ENCODE assay signal across 17 mouse cellular contexts in genomic region chr7:24504868-24505267, GRCm38 (mm10). TPM values are rescaled to one million over a fixed set of nuclear protein-coding genes. Genes with fewer than 3 reads are reported as not detected.
DNase-seq lines count a peak whose midpoint lies in the region; ATAC-seq lines count a peak whose summit lies in the region.
"Had no signal": no experiment of that assay in that cellular context is flagged by ENCODE, and none has a peak within 500 bp of the region (broad histone marks: within the 10 kb centered on the region; RNA-seq: fewer than 3 reads in every experiment).

No protein-coding gene starts in this region.

- no peak for DNase-seq in heart, postnatal 14 days
- no peak for DNase-seq in urinary bladder, postnatal 4 days (ENCODE audit: low spot score in 2 of 2)
- DNase-seq in left cerebral cortex, adult 11 months (ENCODE audit: low spot score) = no peak
- no peak for DNase-seq in c-Kit-positive CD71-positive TER-119-positive erythroid progenitor cells, embryonic 14.5 days (ENCODE audit: low spot score)
- DNase-seq: kidney, adult 18-20 months; layer of hippocampus, adult 9-11 months; lung, adult 18-20 months had no signal

- WGBS in heart, embryonic 16.5 days = 28% methylated on average over 4 of the region's 4 CpGs
- WGBS in embryonic facial prominence, embryonic 15.5 days = 27% methylated on average over 4 of the region's 4 CpGs
- WGBS in hindbrain, embryonic 13.5 days = 16% methylated on average over 4 of the region's 4 CpGs
- WGBS in midbrain, embryonic 15.5 days = 26% methylated on average over 4 of the region's 4 CpGs

- H3K27me3 ChIP-seq in heart, embryonic 16.5 days (ENCODE audit: control insufficient read depth, insufficient read depth, low read length) = peaks cover 35% of the 10 kb centered on the region
- peaks cover 16% of the 10 kb centered on the region for H3K27me3 ChIP-seq in embryonic facial prominence, embryonic 15.5 days
- no peaks in the 10 kb centered on the region for H3K27me3 ChIP-seq in hindbrain, embryonic 13.5 days
- no peaks in the 10 kb centered on the region for H3K27me3 ChIP-seq in midbrain, embryonic 15.5 days (replicated peaks)

- H3K4me1 ChIP-seq in heart, embryonic 16.5 days (ENCODE audit: control insufficient read depth, insufficient read depth, low read length) = peaks cover 35% of the 10 kb centered on the region
- peaks cover 49% of the 10 kb centered on the region for H3K4me1 ChIP-seq in embryonic facial prominence, embryonic 15.5 days
- H3K4me1 ChIP-seq in hindbrain, embryonic 13.5 days (replicated peaks) = peaks cover 54% of the 10 kb centered on the region
- H3K4me1 ChIP-seq in midbrain, embryonic 15.5 days = peaks cover 45% of the 10 kb centered on the region

- intact Hi-C loops in heart, postnatal 14 days (cut with DNase I) = loop anchor here (5.0 kb wide), 1 partner anchor 33 kb away; no protein-coding TSS in a partner anchor

- H3K27ac ChIP-seq in heart, embryonic 16.5 days (ENCODE audit: low read length) = peak overlapping the region; percentile 99
- H3K27ac ChIP-seq in embryonic facial prominence, embryonic 15.5 days (replicated peaks) = no peak overlapping the region
- peak overlapping the region; percentile 100 for H3K27ac ChIP-seq in hindbrain, embryonic 13.5 days
- H3K27ac ChIP-seq in midbrain, embryonic 15.5 days = peak overlapping the region; percentile 97

- peak overlapping the region; percentile 10; the same call in 1 of the 2 replicates for H3K9ac ChIP-seq in heart, embryonic 16.5 days (ENCODE audit: low read length)
- H3K9ac ChIP-seq in embryonic facial prominence, embryonic 15.5 days = no peak overlapping the region
- peak overlapping the region; percentile 51; the same call in 1 of the 2 replicates for H3K9ac ChIP-seq in hindbrain, embryonic 13.5 days
- no peak overlapping the region for H3K9ac ChIP-seq in midbrain, embryonic 15.5 days
- H3K9ac ChIP-seq: embryonic facial prominence, embryonic 12.5 days; heart, embryonic 12.5 days had no signal

- no peak for ATAC-seq in heart, embryonic 16.5 days (replicated peaks; ENCODE audit: extremely low read depth, insufficient read depth, low FRiP score)
- no peak for ATAC-seq in embryonic facial prominence, embryonic 15.5 days (ENCODE audit: insufficient number of reproducible peaks, low FRiP score, low TSS enrichment, low read depth)
- no peak for ATAC-seq in hindbrain, embryonic 13.5 days (ENCODE audit: low FRiP score)
- ATAC-seq in midbrain, embryonic 15.5 days (replicated peaks) = no peak

- H3K4me2 ChIP-seq in heart, embryonic 16.5 days (ENCODE audit: low read depth, low read length) = no peak overlapping the region
- 0 out of 2 replicates have a peak overlapping the region, but pooled peaks have one; percentile 25 for H3K4me2 ChIP-seq in embryonic facial prominence, embryonic 15.5 days (replicated peaks)
- H3K4me2 ChIP-seq in hindbrain, embryonic 13.5 days = no peak overlapping the region; the same call in 1 of the 2 replicates
- no peak overlapping the region for H3K4me2 ChIP-seq in midbrain, embryonic 15.5 days

- H3K4me3 ChIP-seq in heart, embryonic 16.5 days (ENCODE audit: low read length) = no peak overlapping the region
- no peak overlapping the region for H3K4me3 ChIP-seq in embryonic facial prominence, embryonic 15.5 days (replicated peaks)
- H3K4me3 ChIP-seq in hindbrain, embryonic 13.5 days = no peak overlapping the region
- H3K4me3 ChIP-seq in midbrain, embryonic 15.5 days = no peak overlapping the region
- H3K4me3 ChIP-seq: embryonic facial prominence, embryonic 12.5 days; heart, embryonic 12.5 days had no signal

- peaks cover 6% of the 10 kb centered on the region for H3K9me3 ChIP-seq in heart, embryonic 16.5 days (replicated peaks; ENCODE audit: control insufficient read depth, low read length)
- no peaks in the 10 kb centered on the region for H3K9me3 ChIP-seq in embryonic facial prominence, embryonic 15.5 days (replicated peaks)
- no peaks in the 10 kb centered on the region for H3K9me3 ChIP-seq in hindbrain, embryonic 13.5 days
- H3K9me3 ChIP-seq in midbrain, embryonic 15.5 days = no peaks in the 10 kb centered on the region

- no peaks in the 10 kb centered on the region for H3K36me3 ChIP-seq in heart, embryonic 16.5 days (ENCODE audit: control insufficient read depth, insufficient read depth)
- no peaks in the 10 kb centered on the region for H3K36me3 ChIP-seq in embryonic facial prominence, embryonic 15.5 days
- H3K36me3 ChIP-seq in hindbrain, embryonic 13.5 days = peaks cover 39% of the 10 kb centered on the region
- H3K36me3 ChIP-seq in midbrain, embryonic 15.5 days (replicated peaks) = peaks cover 22% of the 10 kb centered on the region
- H3K36me3 ChIP-seq: heart, embryonic 12.5 days had no signal

RNA-seq across cellular contexts. Expression of gene Zfp428, which starts 1.9 kb away (rescaled TPM):
- polyA plus RNA-seq in heart, embryonic 16.5 days (2015; fragmentation: Nextera tagmentation; extraction: Ambion mirVana) = 40.9 and 43.0 TPM in 2 replicates
- 10 to 100 TPM; 13.8 to 14.7 TPM for total RNA-seq in heart, postnatal 14 days (2021)
- polyA plus RNA-seq in embryonic facial prominence, embryonic 15.5 days (2015; fragmentation: Nextera tagmentation; extraction: Ambion mirVana) = 65.9 and 69.2 TPM in 2 replicates
- 259 and 270 TPM in 2 replicates for polyA plus RNA-seq in hindbrain, embryonic 13.5 days (2015; fragmentation: Nextera tagmentation; extraction: Ambion mirVana)
- 336 and 344 TPM in 2 replicates for polyA plus RNA-seq in midbrain, embryonic 15.5 days (2015; fragmentation: Nextera tagmentation; extraction: Ambion mirVana)

RNA-seq across cellular contexts. Expression of gene AC161166.1, which starts 7.4 kb away (rescaled TPM):
- 0.26 and 0.35 TPM in 2 replicates for polyA plus RNA-seq in heart, embryonic 16.5 days (2015; fragmentation: Nextera tagmentation; extraction: Ambion mirVana)
- total RNA-seq in heart, postnatal 14 days (2021) = not detected
- 0.62 and 0.72 TPM in 2 replicates for polyA plus RNA-seq in embryonic facial prominence, embryonic 15.5 days (2015; fragmentation: Nextera tagmentation; extraction: Ambion mirVana)
- 1.1 and 1.6 TPM in 2 replicates for polyA plus RNA-seq in hindbrain, embryonic 13.5 days (2015; fragmentation: Nextera tagmentation; extraction: Ambion mirVana)
- polyA plus RNA-seq in midbrain, embryonic 15.5 days (2015; fragmentation: Nextera tagmentation; extraction: Ambion mirVana) = 2.1 and 2.2 TPM in 2 replicates
- total RNA-seq: adrenal gland, adult 18-20 months; gastrocnemius, adult 8-10 months; megakaryocyte-erythroid progenitor cell, adult 5-6 weeks had no signal
- polyA plus RNA-seq: small intestine, adult 2 months had no signal

RNA-seq across cellular contexts. Expression of gene Cadm4, which starts 23.0 kb away (rescaled TPM):
- 1.2 and 1.3 TPM in 2 replicates for polyA plus RNA-seq in heart, embryonic 16.5 days (2015; fragmentation: Nextera tagmentation; extraction: Ambion mirVana)
- 10 to 100 TPM; 14.3 to 14.7 TPM for total RNA-seq in heart, postnatal 14 days (2021)
- 7.5 and 8.0 TPM in 2 replicates for polyA plus RNA-seq in embryonic facial prominence, embryonic 15.5 days (2015; fragmentation: Nextera tagmentation; extraction: Ambion mirVana)
- 67.2 and 67.9 TPM in 2 replicates for polyA plus RNA-seq in hindbrain, embryonic 13.5 days (2015; fragmentation: Nextera tagmentation; extraction: Ambion mirVana)
- polyA plus RNA-seq in midbrain, embryonic 15.5 days (2015; fragmentation: Nextera tagmentation; extraction: Ambion mirVana) = 79.2 and 81.1 TPM in 2 replicates
- total RNA-seq: megakaryocyte-erythroid progenitor cell, adult 5-6 weeks had no signal

RNA-seq across cellular contexts. Expression of gene Irgq, which starts 25.6 kb away (rescaled TPM):
- 6.1 and 6.8 TPM in 2 replicates for polyA plus RNA-seq in heart, embryonic 16.5 days (2015; fragmentation: Nextera tagmentation; extraction: Ambion mirVana)
- total RNA-seq in heart, postnatal 14 days (2021) = 10 to 100 TPM; 18.2 to 19.5 TPM
- polyA plus RNA-seq in embryonic facial prominence, embryonic 15.5 days (2015; fragmentation: Nextera tagmentation; extraction: Ambion mirVana) = 11.2 and 11.4 TPM in 2 replicates
- 21.1 TPM in 2 replicates for polyA plus RNA-seq in hindbrain, embryonic 13.5 days (2015; fragmentation: Nextera tagmentation; extraction: Ambion mirVana)
- polyA plus RNA-seq in midbrain, embryonic 15.5 days (2015; fragmentation: Nextera tagmentation; extraction: Ambion mirVana) = 31.8 and 33.2 TPM in 2 replicates

RNA-seq across cellular contexts. Expression of gene Pinlyp, which starts 41.0 kb away (rescaled TPM):
- 0.17 TPM in 2 replicates for polyA plus RNA-seq in heart, embryonic 16.5 days (2015; fragmentation: Nextera tagmentation; extraction: Ambion mirVana)
- not detected for total RNA-seq in heart, postnatal 14 days (2021)
- 9.4 and 16.4 TPM in 2 replicates for polyA plus RNA-seq in embryonic facial prominence, embryonic 15.5 days (2015; fragmentation: Nextera tagmentation; extraction: Ambion mirVana)
- polyA plus RNA-seq in hindbrain, embryonic 13.5 days (2015; fragmentation: Nextera tagmentation; extraction: Ambion mirVana) = not detected in 2 replicates
- not detected in 2 replicates for polyA plus RNA-seq in midbrain, embryonic 15.5 days (2015; fragmentation: Nextera tagmentation; extraction: Ambion mirVana)
- total RNA-seq: adrenal gland, adult 18-20 months; gastrocnemius, adult 8-10 months; megakaryocyte-erythroid progenitor cell, adult 5-6 weeks had no signal
- polyA plus RNA-seq: embryonic facial prominence, embryonic 12.5 days; heart, embryonic 12.5 days; small intestine, adult 2 months had no signal

Comparison
In these comparisons a context has a peak if more than half of its experiments do, and no peak if none do; other contexts are left out.
1. H3K9ac ChIP-seq: peak in heart, embryonic 16.5 days (single experiment) and hindbrain, embryonic 13.5 days (single experiment); none in embryonic facial prominence, embryonic 15.5 days (single experiment) and midbrain, embryonic 15.5 days (single experiment).